Mouse (Mus musculus) embryonic fibroblast, embryonic 13.5 days (primary cell): ENCODE data around the gene Mtap.
A peak's percentile ranks its signal among the peaks of the same experiment; 100 is the strongest.

Experiments
- CTCF ChIP-seq: IDR thresholded peaks from 2 replicates; pipeline ENCODE4 v1.5.1; 2011; ENCODE audit warnings: mild to moderate bottlenecking, control low read depth, low read length, moderate library complexity, borderline replicate concordance; ENCODE audit not compliant: insufficient read depth
- POLR2A ChIP-seq: IDR thresholded peaks from 2 replicates; pipeline ENCODE4 v1.6.1; 2011; ENCODE audit warnings: low read depth, mild to moderate bottlenecking, control low read depth, low read length, moderate library complexity

- no peak for TF ChIP-seq POLR2A
- TF ChIP-seq CTCF = peak; percentile 98
These were observed 8.5 kb downstream of the Mtap start for GRCm38 (mm10) chr4:89145409-89145808.
